Mouse (Mus musculus): ENCODE measurements around the gene BC029722.

- no peak for TF ChIP-seq GATA1 (IDR thresholded peaks at IDR 0.05; ENCODE audit: low read length)
- TF ChIP-seq TAL1 (IDR thresholded peaks at IDR 0.05; ENCODE audit: low read length), result no peak
These were observed 30.9 kb upstream of the BC029722 start for GRCm38 (mm10) chr2:155850120-155850519.
